Mouse (Mus musculus): ENCODE results near the gene Styxl1.

Gene Styxl1

GRCm38 (mm10) chr5:135793996-135794858 is 16.0 kb upstream of the Styxl1 start:
- ChIA-PET POLR2A (interaction anchor here in 3 of 4 experiments (0.5 to 10.1 kb wide), 23 partner anchors 9 to 260 kb away, joined by 3 to 147 read pairs (median 4); partner anchors contain the start of genes Mdh2 (in 3 of the 3), Styxl1 (in 3 of the 3), Tmem120a (in 2 of the 3) and Hspb1 (in 1 of the 3)), CTCF (interaction anchor here (0.5 to 2.5 kb wide), 37 partner anchors 9 to 961 kb away, joined by 3 to 18 read pairs (median 4); partner anchors contain the start of genes Mdh2 (in 2 of the 4), Srrm3 (in 2 of the 4), Styxl1 (in 2 of the 4) and Tmem120a (in 2 of the 4))

- ChIA-PET POLR2A (interaction anchor here in 2 of 4 experiments (1.0 to 8.2 kb wide), 4 partner anchors 8 to 61 kb away, joined by 3 to 121 read pairs (median 10); no protein-coding TSS in a partner anchor), CTCF (interaction anchor here in 1 of 4 experiments (0.9 to 1.2 kb wide), 2 partner anchors 18 to 152 kb away, joined by 3 read pairs; no protein-coding TSS in a partner anchor)
Measured at GRCm38 (mm10) chr5:135782901-135783300, 4.7 kb upstream of the Styxl1 start.

GRCm38 (mm10) chr5:135780331-135780730 is 2.1 kb upstream of the Styxl1 start:
- ChIA-PET POLR2A (interaction anchor here (0.6 to 8.2 kb wide), 25 partner anchors 11 to 771 kb away, joined by 3 to 147 read pairs (median 4); partner anchors contain the start of gene Abhd11 (in 1 of the 4)), CTCF (interaction anchor here in 2 of 4 experiments (0.8 to 2.0 kb wide), 3 partner anchors 14 to 164 kb away, joined by 3 to 7 read pairs (median 4); no protein-coding TSS in a partner anchor)

DNA sequence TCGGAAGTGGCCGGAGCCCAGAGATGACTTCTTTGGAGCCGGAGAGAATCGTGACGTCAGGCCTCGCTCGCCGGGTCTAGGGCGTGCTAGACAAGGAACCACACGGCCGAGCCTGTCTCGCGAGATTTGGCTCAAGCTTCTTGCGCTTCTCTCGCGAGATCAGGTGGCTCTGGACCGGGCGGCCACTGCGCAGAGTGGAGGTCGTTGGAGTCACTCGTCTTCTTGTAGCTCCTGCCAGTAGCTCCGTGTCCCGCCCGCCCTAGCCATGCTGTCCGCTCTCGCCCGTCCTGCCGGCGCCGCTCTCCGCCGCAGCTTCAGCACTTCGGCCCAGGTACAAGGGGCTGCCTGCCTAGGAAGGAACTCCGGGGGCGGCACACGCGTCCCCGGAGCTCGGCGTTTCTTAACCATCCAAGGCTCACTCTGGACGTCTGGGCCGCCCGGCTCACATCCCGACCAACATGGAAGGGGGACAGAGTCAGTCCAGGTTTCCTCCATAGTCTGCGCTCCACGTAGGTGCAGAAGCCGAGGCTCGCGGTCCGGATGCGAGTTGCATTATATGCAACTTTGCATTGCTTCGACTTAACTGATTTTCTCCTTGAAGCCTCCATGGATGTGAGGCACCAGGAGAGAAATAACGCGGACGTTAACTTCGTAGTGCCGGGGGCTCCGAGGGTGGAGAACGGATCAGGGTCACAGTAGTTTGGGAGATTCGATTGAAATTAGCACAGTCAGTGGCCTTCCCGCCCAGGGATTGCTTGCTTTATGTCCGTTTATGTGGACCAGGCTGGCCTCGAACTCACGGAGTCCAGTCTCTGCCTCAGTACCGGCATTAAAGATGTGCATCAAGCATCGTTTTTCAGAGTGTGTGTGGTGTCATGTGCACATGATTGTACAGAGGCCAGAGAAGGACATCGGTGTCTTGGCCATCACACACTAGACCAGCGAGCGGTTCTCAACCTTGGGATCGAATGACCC is 573 bp upstream of the Styxl1 start, which contains the start of gene Mdh2:
Mdh2 (plus strand) TSS at position 10 of the 975 bp plus-strand sequence.
- POLR2A ChIA-PET = interaction anchor here (0.5 to 8.2 kb wide), 186 partner anchors 9 to 1724 kb away, joined by 3 to 147 read pairs (median 4); partner anchors contain the start of genes Tmem120a (in 4 of the 4), Ywhag (in 3 of the 4), Dtx2 (in 2 of the 4) and Hspb1 (in 2 of the 4)
- CTCF ChIA-PET = interaction anchor here (0.5 to 2.1 kb wide), 49 partner anchors 10 to 1497 kb away, joined by 3 to 15 read pairs (median 3); partner anchors contain the start of genes Srrm3 (in 2 of the 4), Tmem120a (in 2 of the 4) and Abhd11 (in 1 of the 4)

GRCm38 (mm10) chr5:135776546-135776945 is 1.6 kb downstream of the Styxl1 start:
- POLR2A ChIA-PET = interaction anchor here in 2 of 4 experiments (4.9 to 8.2 kb wide), 2 partner anchors 15 kb away, joined by 121 to 147 read pairs; no protein-coding TSS in a partner anchor
- CTCF ChIA-PET = interaction anchor here in 2 of 4 experiments (0.9 to 2.0 kb wide), 2 partner anchors 17 to 18 kb away, joined by 3 to 6 read pairs; no protein-coding TSS in a partner anchor

GRCm38 (mm10) chr5:135772519-135772918 is 5.7 kb downstream of the Styxl1 start:
- ChIA-PET CTCF (interaction anchor here in 2 of 4 experiments (0.5 to 2.0 kb wide), 3 partner anchors 24 to 83 kb away, joined by 3 to 15 read pairs (median 4); no protein-coding TSS in a partner anchor), POLR2A (interaction anchor here in 1 of 4 experiments (0.9 kb wide), 1 partner anchor 127 kb away, joined by 3 read pairs; no protein-coding TSS in a partner anchor)

GRCm38 (mm10) chr5:135764971-135765370 is 13.2 kb downstream of the Styxl1 start:
- CTCF ChIA-PET = interaction anchor here (0.6 to 4.7 kb wide), 7 partner anchors 12 to 253 kb away, joined by 3 to 30 read pairs (median 14); no protein-coding TSS in a partner anchor
- POLR2A ChIA-PET = interaction anchor here in 3 of 4 experiments (0.8 to 1.7 kb wide), 4 partner anchors 10 to 34 kb away, joined by 3 to 9 read pairs (median 4); partner anchors contain the start of genes Mdh2 (in 2 of the 3) and Styxl1 (in 2 of the 3)

DNA sequence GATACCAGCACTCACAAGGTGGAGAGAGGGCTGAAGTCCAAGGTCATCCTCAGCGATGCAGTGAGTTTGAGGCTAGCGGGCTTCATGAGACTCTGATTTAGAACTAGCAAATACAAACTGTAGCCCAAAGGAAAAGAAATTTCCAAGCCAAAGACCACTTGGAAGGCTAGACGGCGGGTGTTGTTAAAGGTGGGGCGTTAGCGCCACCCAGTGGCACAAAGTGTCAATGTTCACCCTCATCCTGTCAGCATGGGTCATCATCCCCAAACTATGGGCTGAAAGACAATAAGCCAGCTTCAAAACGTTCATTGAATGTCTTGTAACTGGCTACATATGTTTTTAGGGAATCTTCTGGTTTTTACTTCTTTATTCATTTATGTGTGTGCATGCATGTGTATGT is 14.7 kb downstream of the Styxl1 start:
- CTCF ChIA-PET = interaction anchor here (0.5 to 4.7 kb wide), 34 partner anchors 8 to 363 kb away, joined by 3 to 51 read pairs (median 3); partner anchors contain the start of genes Mdh2 (in 3 of the 4), Styxl1 (in 3 of the 4) and Rhbdd2 (in 1 of the 4)
- POLR2A ChIA-PET = interaction anchor here in 3 of 4 experiments (0.6 to 1.8 kb wide), 7 partner anchors 15 to 147 kb away, joined by 3 to 6 read pairs (median 4); partner anchors contain the start of genes Mdh2 (in 1 of the 3), Styxl1 (in 1 of the 3) and Tmem120a (in 1 of the 3)

DNA sequence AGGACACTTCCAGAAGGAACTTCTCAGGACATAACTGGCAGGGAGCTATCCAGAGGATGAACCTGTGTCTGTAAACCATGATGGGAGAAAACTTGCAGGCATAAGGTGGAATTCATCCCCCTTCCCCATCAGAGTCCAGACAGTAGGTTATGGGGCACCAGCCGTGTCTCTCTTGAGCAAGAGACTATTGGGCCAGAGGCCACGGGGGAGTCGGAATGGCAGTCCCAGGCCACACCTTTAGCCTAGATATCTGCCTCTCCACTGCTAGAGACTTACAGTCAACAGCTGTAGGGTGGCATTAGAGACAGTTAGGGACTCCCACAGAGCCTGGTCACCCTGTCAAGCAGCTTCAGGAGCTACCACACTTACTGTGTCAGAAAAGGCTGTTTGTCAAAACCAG is 16.3 kb downstream of the Styxl1 start:
- ChIA-PET POLR2A (no interaction called here), CTCF (interaction anchor here in 3 of 4 experiments (0.8 to 4.7 kb wide), 5 partner anchors 93 to 146 kb away, joined by 3 to 28 read pairs (median 6); no protein-coding TSS in a partner anchor)

DNA sequence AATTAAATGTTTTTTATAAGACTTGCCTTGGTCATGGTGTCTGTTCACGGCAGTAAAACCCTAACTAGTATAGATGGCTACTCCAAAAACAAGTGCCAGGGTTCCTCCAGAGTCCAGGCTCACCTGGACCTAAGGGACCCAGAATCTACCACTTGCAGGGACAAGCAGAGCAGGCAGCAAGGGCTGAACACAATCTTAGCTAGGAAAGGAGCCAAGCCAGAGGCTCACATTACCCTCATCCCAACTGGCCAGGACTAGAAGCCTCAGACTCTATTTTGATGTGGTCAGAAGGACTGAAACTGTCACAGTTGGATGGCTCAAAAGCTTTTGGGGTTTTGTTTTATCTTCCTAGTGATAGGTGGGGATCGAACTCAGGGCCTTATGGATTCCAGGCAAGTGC is 26.6 kb downstream of the Styxl1 start:
- CTCF ChIA-PET = interaction anchor here in 2 of 4 experiments (0.6 to 1.1 kb wide), 3 partner anchors 49 to 731 kb away, joined by 3 to 9 read pairs (median 3); no protein-coding TSS in a partner anchor
- POLR2A ChIA-PET = no interaction called here

DNA sequence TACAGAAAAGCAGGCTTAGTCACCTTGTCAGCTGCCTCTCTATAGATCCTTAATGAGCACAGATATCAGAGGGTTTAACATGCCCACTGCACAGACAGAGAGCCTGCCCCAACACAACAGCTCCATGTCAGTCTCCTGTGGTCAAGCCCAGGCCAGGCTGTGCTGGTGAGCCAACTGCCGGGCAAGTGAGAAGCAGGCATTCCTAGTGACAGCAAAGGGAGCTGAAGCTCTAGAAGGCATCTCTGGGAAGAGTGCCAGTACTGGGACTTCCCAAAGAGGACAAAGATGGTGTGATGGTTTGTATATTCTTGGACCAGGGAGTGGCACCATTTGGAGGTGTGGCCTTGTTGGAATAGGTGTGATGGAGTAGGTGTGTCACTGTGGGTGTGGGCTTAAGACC is 27.1 kb downstream of the Styxl1 start:
- CTCF ChIA-PET = interaction anchor here in 1 of 4 experiments (1.1 kb wide), 1 partner anchor 135 kb away, joined by 3 read pairs; no protein-coding TSS in a partner anchor
- POLR2A ChIA-PET = interaction anchor here in 1 of 4 experiments (1.0 kb wide), 1 partner anchor 9 kb away, joined by 3 read pairs; no protein-coding TSS in a partner anchor

DNA sequence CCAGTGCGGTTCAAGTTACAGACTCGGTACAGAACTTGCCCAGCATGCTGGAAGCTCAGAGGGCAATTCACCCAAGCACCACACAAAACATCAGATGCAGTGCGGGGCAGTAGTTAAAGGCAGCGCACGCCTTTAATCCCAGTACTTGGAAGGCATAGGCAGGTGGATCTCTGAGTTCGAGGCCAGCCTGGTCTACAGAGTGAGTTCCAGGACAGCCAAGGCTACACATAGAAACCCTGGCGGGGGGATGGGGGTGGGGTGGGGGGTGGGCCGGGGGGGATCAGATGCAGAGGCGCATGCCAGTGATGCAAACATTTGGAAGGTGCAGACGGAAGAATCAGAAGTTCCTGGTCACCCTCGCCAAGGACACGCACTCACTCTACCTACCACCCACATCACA is 33.4 kb downstream of the Styxl1 start:
- POLR2A ChIA-PET = interaction anchor here (0.5 to 2.5 kb wide), 58 partner anchors 9 to 746 kb away, joined by 3 to 35 read pairs (median 4); partner anchors contain the start of genes Mdh2 (in 4 of the 4), Styxl1 (in 4 of the 4), Rhbdd2 (in 3 of the 4) and Por (in 1 of the 4)
- CTCF ChIA-PET = interaction anchor here (0.5 to 1.6 kb wide), 19 partner anchors 11 to 1658 kb away, joined by 3 to 14 read pairs (median 4); partner anchors contain the start of genes Mdh2 (in 2 of the 4), Rhbdd2 (in 2 of the 4), Styxl1 (in 2 of the 4) and Vps37d (in 1 of the 4)

DNA sequence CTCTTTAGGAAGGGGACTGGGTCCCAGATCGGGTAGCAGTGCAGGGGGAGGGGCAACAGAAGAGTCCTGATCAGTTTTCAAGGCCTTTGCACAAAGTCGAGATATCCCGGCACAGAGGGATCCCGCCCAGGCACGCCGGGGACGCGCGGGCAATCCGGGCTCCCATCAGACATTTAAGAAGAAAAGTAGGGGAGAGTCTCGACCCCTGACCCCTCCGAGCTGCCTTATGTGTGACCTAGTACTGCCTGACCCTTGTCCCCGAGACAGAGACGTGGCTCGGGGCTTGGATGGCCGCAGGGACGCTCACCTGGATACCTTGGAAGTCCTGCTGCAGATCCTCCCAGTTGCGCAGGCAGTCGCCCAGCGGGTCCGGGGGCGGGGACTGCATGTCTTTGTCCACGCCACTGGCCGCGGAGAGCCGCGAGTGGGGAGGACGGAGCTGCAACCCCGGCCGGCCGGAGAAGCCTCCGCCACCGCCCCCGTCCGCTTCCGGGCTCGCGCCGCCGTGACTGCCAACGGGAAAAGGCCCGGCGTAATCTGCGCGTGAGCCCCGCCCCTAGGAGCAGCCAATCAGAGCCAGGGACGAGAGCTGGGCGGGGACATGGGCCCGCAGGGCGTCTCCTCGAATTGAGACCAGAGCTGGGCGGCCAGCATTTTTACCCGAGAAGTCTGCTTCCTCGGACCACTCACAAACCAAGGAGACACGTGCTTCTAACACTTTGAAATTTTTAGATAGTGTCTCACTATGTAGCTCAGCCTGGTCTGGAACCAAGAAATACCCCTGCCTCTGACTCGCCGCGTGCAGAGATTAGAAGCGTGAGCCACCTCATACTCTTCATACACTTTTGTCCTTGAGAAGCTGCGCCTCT is 34.2 kb downstream of the Styxl1 start, which contains the start of gene Tmem120a:
Tmem120a (minus strand) TSS at position 708 of the 869 bp plus-strand sequence.
- CTCF ChIA-PET = interaction anchor here (0.5 to 1.6 kb wide), 18 partner anchors 10 to 1659 kb away, joined by 3 to 10 read pairs (median 4); partner anchors contain the start of genes Mdh2 (in 2 of the 4), Rhbdd2 (in 2 of the 4) and Styxl1 (in 2 of the 4)
- POLR2A ChIA-PET = interaction anchor here (0.5 to 2.5 kb wide), 62 partner anchors 9 to 747 kb away, joined by 3 to 35 read pairs (median 4); partner anchors contain the start of genes Mdh2 (in 4 of the 4), Styxl1 (in 4 of the 4), Rhbdd2 (in 3 of the 4) and Por (in 2 of the 4)

- POLR2A ChIA-PET = interaction anchor here in 3 of 4 experiments (0.5 to 2.5 kb wide), 10 partner anchors 10 to 371 kb away, joined by 3 to 35 read pairs (median 8); partner anchors contain the start of genes Mdh2 (in 2 of the 3), Styxl1 (in 2 of the 3) and Por (in 1 of the 3)
- CTCF ChIA-PET = interaction anchor here in 2 of 4 experiments (1.5 to 1.6 kb wide), 3 partner anchors 113 to 127 kb away, joined by 6 to 10 read pairs (median 8); no protein-coding TSS in a partner anchor
Measured at GRCm38 (mm10) chr5:135742941-135743740, 35.0 kb downstream of the Styxl1 start.

All from embryonic stem cell, embryonic (primary cell).